Mouse (Mus musculus): ENCODE measurements around the gene Pip4p1. TPM values are rescaled to one million over a fixed set of nuclear protein-coding genes. Genes with fewer than 3 reads are reported as not detected.
A peak's percentile ranks its signal among the peaks of the same experiment; 100 is the strongest.
"Not testable (repeated sequence)": the region's sequence is repeated elsewhere in the genome, so short reads cannot be mapped to it uniquely, and the experiment has no call there.

The Pip4p1 gene
- polyA plus RNA-seq, 1 experiment from 2014 or later = 87.9 TPM

DNA sequence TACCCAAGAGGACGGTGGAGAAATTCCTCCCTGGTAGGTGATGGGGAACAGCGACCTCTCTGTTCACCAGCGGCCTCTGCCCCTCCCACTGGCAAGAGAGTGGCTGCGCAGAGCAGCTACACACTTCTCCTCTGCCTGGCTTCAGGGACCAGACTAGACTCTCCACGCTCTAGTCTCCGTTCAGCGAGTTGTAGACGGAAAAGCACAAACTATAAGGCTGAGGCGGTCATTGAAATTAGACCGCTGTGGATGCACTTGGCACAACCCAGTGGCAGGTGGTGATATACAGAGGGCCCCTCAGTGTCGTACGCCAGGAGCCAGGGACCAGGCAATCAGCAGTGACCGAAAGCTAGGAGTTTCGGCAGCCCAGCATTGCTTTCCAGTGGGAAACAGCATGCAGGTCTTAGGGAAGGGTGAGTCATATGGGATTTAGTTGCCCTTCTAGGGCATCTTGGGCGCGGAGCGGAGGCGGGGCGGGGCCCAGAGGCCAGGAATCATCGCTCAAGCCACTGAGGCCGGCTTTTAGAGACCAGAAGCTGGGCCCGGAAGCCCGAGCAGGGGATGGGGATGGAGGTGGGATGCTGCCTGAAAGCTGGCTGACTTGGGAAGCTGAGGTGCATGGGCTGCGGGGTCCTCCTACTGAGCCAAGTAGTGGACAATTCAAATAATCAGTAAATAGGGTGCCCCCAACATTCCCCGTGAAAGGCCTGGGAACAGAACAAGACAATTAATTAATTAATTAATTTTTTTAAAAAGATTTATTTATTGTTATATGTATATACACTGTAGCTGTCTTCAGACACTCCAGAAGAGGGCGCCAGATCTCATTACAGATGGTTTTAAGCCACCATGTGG, 26.5 kb downstream of the Pip4p1 start:
- Histone ChIP-seq H3K36me3 (no peaks in the 10 kb centered on the region; the same call in 1 of the 2 replicates), H3K4me3 (peak overlapping the region; percentile 41), H3K9ac (peak overlapping the region; percentile 71), H3K27ac (no peak overlapping the region; the same call in 1 of the 2 replicates), H3K27me3 (no peaks in the 10 kb centered on the region), H3K4me2 (peak overlapping the region; percentile 64), H3K4me1 (replicated peaks) (peaks cover 8% of the 10 kb centered on the region; the same call in 1 of the 2 replicates), H3K9me3 (no peaks in the 10 kb centered on the region)
- peak; percentile 91 for ATAC-seq (ENCODE audit: low FRiP score)
- 4% methylated on average over 26 of the region's 26 CpGs for WGBS

DNA sequence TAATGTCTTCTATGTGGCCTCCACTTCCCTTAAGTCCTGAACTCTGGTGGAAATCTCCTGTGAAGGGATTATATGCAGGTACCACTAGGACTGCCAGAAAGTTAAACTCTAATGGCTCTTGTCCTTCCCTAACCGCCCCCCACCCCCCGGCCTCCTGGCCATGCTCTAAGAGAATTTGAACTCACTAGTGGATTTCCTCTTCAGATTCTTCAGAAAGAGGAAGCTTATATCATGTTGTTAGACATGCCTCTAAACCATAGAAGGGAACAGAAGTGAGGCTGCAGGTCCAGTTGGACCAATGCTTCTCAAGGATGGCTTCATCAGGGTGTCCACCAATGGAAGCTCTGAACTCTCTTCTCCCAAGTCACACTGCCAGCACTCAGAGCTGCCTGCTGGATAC, 32.7 kb downstream of the Pip4p1 start:
- ATAC-seq (ENCODE audit: low FRiP score); H3K4me2 ChIP-seq; H3K9ac ChIP-seq; H3K27ac ChIP-seq; H3K4me3 ChIP-seq; H3K9me3 ChIP-seq; H3K36me3 ChIP-seq: not testable (repeated sequence)
- Histone ChIP-seq H3K27me3 (peaks cover 12% of the 10 kb centered on the region), H3K4me1 (replicated peaks) (peaks cover 17% of the 10 kb centered on the region)
- WGBS = 91% methylated on average over 2 of the region's 2 CpGs

DNA sequence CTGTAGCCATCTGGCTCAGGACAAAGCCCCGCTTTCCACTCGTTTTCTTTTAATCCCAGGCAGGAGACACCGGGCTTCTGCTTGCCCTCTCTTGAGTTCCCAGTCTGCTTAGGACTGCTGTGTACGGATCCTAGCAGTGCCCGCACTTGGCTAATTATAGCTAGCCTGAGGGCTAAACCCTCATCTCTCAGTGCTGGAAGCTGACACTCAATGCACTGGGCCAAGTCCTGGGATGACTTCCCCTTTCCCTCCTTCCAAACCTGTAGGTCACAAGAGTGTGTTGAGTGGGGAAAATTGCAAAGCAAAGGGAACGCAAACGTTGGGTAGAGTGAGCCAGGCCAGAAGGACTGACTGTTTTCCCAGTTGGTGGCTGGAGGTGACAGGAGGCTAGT, 33.3 kb downstream of the Pip4p1 start, which contains the start of gene Klhl33:
TSS of gene Klhl33 (minus strand) at position 134 of the 392 bp plus-strand sequence.
- Histone ChIP-seq H3K27ac (peak within 1 kb of the TSS; percentile 24), H3K4me2 (peak within 1 kb of the TSS; percentile 91), H3K4me3 (peak within 1 kb of the TSS; percentile 55), H3K9ac (peak within 1 kb of the TSS; percentile 78), H3K4me1 (replicated peaks) (peaks cover 17% of the 10 kb centered on the region), H3K9me3 (no peaks in the 10 kb centered on the region), H3K36me3 (no peaks in the 10 kb centered on the region), H3K27me3 (peaks cover 12% of the 10 kb centered on the region)
- ATAC-seq (ENCODE audit: low FRiP score) = no peak
- 51% methylated on average over 7 of the region's 7 CpGs for WGBS

GRCm38 (mm10) chr14:50896747-50897373, 33.8 kb downstream of the Pip4p1 start:
- peak overlapping the region; percentile 24; the same call in 1 of the 2 replicates for H3K27ac ChIP-seq
- H3K4me3 ChIP-seq = peak overlapping the region; percentile 55
- peaks cover 12% of the 10 kb centered on the region for H3K27me3 ChIP-seq
- H3K9me3 ChIP-seq = no peaks in the 10 kb centered on the region
- peak; percentile 82 for ATAC-seq (ENCODE audit: low FRiP score)
- H3K4me2 ChIP-seq = peak overlapping the region; percentile 91
- H3K4me1 ChIP-seq (replicated peaks) = peaks cover 17% of the 10 kb centered on the region
- peak overlapping the region; percentile 78 for H3K9ac ChIP-seq
- WGBS = 23% methylated on average over 23 of the region's 23 CpGs
- no peaks in the 10 kb centered on the region for H3K36me3 ChIP-seq

GRCm38 (mm10) chr14:50895985-50896746, 34.5 kb downstream of the Pip4p1 start:
- no peaks in the 10 kb centered on the region for H3K9me3 ChIP-seq
- H3K27me3 ChIP-seq = peaks cover 12% of the 10 kb centered on the region
- peak overlapping the region; percentile 91 for H3K4me2 ChIP-seq
- H3K36me3 ChIP-seq = no peaks in the 10 kb centered on the region
- peak; percentile 44 for ATAC-seq (ENCODE audit: low FRiP score)
- H3K9ac ChIP-seq = peak overlapping the region; percentile 78
- WGBS = 16% methylated on average over 19 of the region's 19 CpGs
- H3K4me1 ChIP-seq (replicated peaks) = peaks cover 17% of the 10 kb centered on the region
- H3K27ac ChIP-seq = peak overlapping the region; percentile 24
- H3K4me3 ChIP-seq = peak overlapping the region; percentile 55

GRCm38 (mm10) chr14:50895407-50895806, 35.2 kb downstream of the Pip4p1 start:
- H3K9ac ChIP-seq = no peak overlapping the region

GRCm38 (mm10) chr14:50892541-50893459, 37.9 kb downstream of the Pip4p1 start:
- no peak overlapping the region for H3K4me3 ChIP-seq
- 88% methylated on average over 22 of the region's 22 CpGs for WGBS

More at GRCm38 (mm10) chr14:50895407-50895806, 35.2 kb downstream of the Pip4p1 start:
- no peak overlapping the region for H3K4me2 ChIP-seq
- no peak overlapping the region for H3K4me3 ChIP-seq
- peaks cover 12% of the 10 kb centered on the region for H3K27me3 ChIP-seq
- peaks cover 17% of the 10 kb centered on the region for H3K4me1 ChIP-seq (replicated peaks)
- no peaks in the 10 kb centered on the region for H3K36me3 ChIP-seq
- H3K9me3 ChIP-seq = no peaks in the 10 kb centered on the region
- no peak overlapping the region for H3K27ac ChIP-seq
- no peak for ATAC-seq (ENCODE audit: low FRiP score)

DNA sequence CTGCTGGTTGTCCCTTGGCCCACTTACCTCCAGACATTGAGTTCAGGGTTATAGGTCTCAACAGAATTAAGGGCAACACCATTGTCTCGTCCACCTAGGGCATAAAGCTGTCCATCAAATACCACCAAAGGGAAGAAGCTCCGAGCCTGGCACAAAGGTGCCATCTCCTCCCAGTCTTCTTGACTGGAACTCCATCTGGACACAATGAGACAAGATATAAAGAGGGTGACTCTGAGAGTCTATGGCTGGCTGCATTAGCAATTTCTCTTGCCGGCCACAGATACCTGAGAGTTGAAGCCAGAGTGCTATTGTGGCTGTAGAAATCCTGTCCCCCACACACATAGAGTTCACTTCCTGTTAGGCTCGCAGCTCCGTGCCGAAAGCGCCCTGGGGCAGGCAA, 38.6 kb downstream of the Pip4p1 start:
- ATAC-seq (ENCODE audit: low FRiP score) = no peak
- WGBS = 94% methylated on average over 7 of the region's 7 CpGs
- peaks cover 14% of the 10 kb centered on the region for H3K4me1 ChIP-seq (replicated peaks)
- H3K9me3 ChIP-seq = no peaks in the 10 kb centered on the region
- no peak overlapping the region for H3K4me2 ChIP-seq
- no peak overlapping the region for H3K4me3 ChIP-seq
- no peak overlapping the region for H3K27ac ChIP-seq
- H3K27me3 ChIP-seq = peaks cover 4% of the 10 kb centered on the region
- H3K36me3 ChIP-seq = no peaks in the 10 kb centered on the region
- no peak overlapping the region for H3K9ac ChIP-seq

More at GRCm38 (mm10) chr14:50892541-50893459, 37.9 kb downstream of the Pip4p1 start:
- Histone ChIP-seq H3K36me3 (no peaks in the 10 kb centered on the region), H3K9me3 (no peaks in the 10 kb centered on the region), H3K27ac (no peak overlapping the region), H3K27me3 (peaks cover 11% of the 10 kb centered on the region), H3K4me1 (replicated peaks) (peaks cover 17% of the 10 kb centered on the region), H3K4me2 (no peak overlapping the region), H3K9ac (no peak overlapping the region)
- no peak for ATAC-seq (ENCODE audit: low FRiP score)

- no peak overlapping the region for H3K4me3 ChIP-seq
- WGBS = 93% methylated on average over 8 of the region's 8 CpGs
- peaks cover 4% of the 10 kb centered on the region; the same call in 1 of the 2 replicates for H3K27me3 ChIP-seq
- ATAC-seq (ENCODE audit: low FRiP score) = no peak; the same call in 1 of the 2 replicates
- peaks cover 9% of the 10 kb centered on the region for H3K4me1 ChIP-seq (replicated peaks)
- no peak overlapping the region for H3K27ac ChIP-seq
- no peaks in the 10 kb centered on the region for H3K9me3 ChIP-seq
- H3K4me2 ChIP-seq = no peak overlapping the region
- no peaks in the 10 kb centered on the region for H3K36me3 ChIP-seq
- no peak overlapping the region for H3K9ac ChIP-seq
These were observed 39.0 kb downstream of the Pip4p1 start for GRCm38 (mm10) chr14:50891621-50892020.

DNA sequence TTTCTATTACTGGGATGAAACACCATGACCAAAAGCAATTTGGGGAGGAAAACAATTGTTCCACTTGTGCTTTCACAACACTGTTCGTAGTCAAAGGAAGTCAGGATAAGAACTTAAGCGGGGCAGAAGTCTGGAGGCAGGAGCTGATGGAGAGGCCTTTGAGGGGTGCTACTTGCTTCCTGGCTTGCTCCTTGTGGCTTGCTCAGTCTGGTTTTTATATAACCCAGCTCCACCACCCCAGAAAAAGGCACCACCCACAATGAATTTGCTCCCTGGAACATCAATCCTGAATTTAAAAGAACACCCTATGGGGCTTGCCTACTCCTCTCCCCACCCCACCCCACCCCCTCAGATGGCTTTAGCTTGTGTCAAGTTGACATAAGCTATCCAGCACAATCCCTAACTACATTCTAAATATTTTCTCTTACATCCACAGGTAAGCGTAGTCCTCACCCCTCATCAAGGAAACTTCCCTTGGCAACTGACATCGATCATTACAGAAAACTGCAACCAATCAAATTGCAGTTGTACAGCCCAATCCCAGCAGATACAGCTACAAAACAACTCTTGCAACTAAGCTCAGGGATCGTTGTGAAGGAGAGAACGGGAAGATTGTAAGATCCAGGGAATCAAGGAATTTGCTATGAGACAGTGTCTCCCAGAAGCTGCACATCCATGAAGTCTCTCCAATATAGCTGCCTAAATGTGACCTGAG, 54.3 kb downstream of the Pip4p1 start:
- no peak overlapping the region for H3K4me3 ChIP-seq
- H3K9ac ChIP-seq = no peak overlapping the region
- H3K4me2 ChIP-seq = no peak overlapping the region
- H3K27ac ChIP-seq = no peak overlapping the region
- no peaks in the 10 kb centered on the region for H3K9me3 ChIP-seq
- no peaks in the 10 kb centered on the region for H3K27me3 ChIP-seq
- no peaks in the 10 kb centered on the region for H3K4me1 ChIP-seq (replicated peaks)
- WGBS = 91% methylated on average over 6 of the region's 6 CpGs
- no peak for ATAC-seq (ENCODE audit: low FRiP score)
- no peaks in the 10 kb centered on the region for H3K36me3 ChIP-seq
